Mouse (Mus musculus): ENCODE results near the gene Epdr1. TPM values are rescaled to one million over a fixed set of nuclear protein-coding genes. Genes with fewer than 3 reads are reported as not detected.
A peak's percentile ranks its signal among the peaks of the same experiment; 100 is the strongest.
"Not testable (repeated sequence)": the region's sequence is repeated elsewhere in the genome, so short reads cannot be mapped to it uniquely, and the experiment has no call there.

Gene Epdr1
- total RNA-seq, 2 experiments from 2014 or later, result 35.9 to 44.4 TPM

DNA sequence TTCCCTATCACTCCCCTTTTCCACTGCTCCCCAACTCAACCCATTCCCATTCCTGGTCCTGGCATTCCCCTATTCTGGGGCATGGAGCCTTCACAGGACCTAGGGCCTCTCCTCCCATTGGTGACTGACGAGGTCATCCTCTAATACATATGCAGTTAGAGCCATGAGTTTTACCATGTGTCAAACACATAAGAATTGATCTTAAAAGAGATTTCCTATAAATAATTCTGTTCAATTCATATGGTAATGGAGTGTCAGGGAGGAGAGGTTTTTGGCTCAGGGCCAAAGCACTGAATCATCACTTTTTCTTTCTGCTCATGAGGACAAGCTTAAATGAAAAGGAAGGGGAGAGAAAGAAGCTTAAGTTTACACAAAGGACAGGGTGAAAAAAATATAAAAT, 7.4 kb downstream of the Epdr1 start:
- DNase-seq (ENCODE audit: low spot score in 2 of 2), result no peak

DNA sequence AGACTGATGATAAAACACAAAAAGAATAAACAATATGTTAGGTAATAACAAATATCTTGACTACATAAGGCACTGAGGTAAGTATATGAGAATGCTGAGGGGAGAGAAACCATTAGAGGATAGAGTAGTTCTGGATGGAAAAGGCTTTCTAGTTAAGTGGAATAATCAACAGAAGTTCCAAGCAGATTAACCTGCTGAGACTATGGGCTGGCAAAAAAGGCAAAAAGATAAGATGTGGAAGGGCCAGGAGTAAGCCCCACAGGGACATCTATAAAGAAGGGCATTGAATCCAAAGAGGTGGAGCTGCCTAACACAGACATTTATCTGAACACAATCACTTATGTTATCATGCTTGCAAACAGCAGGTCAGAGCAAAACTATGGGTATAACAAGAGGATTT, 11.6 kb downstream of the Epdr1 start:
- no peak for DNase-seq (ENCODE audit: low spot score in 2 of 2)

DNA sequence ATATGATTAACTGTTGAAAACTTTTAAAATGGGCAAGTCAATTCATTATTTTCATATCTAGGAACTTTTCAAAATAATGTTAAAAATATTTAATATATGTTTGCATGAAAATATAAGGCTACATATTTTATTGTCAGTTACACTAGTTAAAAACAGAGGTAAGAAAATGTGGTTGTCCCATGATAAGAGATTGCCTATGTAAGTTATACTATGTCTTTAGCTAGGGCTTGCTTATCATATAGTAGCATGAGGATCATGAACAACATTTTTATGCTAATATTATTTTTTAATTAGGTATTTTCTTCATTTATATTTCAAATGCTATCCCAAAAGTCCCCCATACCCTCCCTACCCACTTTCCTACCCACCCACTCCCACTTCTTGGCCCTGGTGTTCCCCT, 14.8 kb downstream of the Epdr1 start:
- DNase-seq (ENCODE audit: low spot score in 2 of 2), result no peak

DNA sequence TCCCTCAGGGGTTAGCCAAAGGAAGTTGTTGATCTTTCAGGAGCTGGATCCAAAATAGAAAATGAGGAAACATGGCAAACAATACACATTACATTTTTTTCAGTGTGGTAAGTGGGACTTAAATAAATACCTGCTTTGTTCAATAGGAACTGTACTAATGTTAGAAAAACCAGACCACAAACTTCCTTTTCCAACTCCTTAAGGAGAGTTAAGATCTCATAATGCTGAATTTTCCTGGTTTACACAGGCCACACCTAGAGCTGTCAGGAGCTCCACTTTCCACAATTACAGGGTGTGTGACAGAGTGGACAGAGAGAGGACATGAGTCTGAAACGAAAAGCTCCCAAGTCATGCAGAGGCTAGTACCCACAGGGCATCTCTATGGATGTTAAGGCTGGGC, 16.0 kb downstream of the Epdr1 start:
- no peak for DNase-seq (ENCODE audit: low spot score in 2 of 2)

DNA sequence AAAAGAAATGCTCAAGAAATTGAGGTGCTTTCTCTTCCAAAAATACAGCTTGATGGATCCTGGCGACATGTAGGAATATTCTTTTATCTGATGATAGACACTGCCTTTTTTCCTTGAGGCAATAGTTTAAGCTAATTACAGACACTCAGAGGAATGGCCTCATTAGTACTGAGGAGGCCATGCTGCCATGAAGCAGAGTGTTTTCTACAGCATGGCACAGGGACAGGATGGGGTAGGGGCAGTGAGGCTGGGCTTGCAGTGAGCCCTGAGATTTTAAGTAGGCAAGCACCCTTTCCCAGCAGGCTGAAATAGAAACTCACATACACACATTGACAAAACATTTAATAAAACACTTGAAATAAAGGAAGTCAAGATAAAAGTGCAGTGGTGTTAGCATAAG, 17.2 kb downstream of the Epdr1 start:
- no peak for DNase-seq (ENCODE audit: low spot score in 2 of 2)

DNA sequence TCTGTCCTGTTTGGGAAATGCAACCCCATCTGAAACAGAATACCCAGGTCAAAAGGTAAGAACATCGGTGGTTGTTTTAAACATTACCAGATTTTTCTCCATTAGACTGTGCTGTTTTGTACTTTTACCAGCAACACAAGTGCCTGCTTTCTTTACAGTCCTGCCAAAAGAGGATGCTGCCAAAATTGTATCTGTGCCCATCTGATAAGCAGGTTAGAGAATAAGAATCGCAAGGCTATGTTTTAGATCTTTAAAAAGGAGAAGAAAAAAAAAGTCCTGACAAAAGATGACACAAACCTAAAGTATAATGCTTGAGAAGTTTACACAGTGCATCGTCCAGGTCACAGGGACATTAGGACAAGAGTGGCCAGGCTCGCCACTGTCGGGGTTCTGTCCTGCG, 20.5 kb downstream of the Epdr1 start:
- DNase-seq (ENCODE audit: low spot score in 2 of 2), result no peak

DNA sequence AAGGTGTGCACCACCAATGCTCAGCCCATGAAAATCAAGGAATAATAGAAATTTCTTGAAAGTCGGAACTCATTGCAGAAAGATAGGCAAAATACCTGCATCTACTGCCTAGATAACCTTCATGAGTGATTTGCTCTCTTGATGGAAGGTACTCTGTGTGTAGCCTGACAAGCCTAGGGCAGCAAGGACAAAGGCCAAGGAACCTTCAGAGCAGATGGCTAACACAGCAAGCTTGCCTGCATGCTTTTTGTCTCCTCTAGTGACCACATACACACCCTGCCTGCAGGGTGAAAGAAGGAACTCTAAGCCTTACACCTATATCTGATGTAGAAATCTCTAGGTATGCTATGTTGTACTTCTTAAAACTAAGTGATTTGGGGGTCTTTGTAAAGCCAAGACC, 24.6 kb downstream of the Epdr1 start:
- no peak for DNase-seq (ENCODE audit: low spot score in 2 of 2)

DNA sequence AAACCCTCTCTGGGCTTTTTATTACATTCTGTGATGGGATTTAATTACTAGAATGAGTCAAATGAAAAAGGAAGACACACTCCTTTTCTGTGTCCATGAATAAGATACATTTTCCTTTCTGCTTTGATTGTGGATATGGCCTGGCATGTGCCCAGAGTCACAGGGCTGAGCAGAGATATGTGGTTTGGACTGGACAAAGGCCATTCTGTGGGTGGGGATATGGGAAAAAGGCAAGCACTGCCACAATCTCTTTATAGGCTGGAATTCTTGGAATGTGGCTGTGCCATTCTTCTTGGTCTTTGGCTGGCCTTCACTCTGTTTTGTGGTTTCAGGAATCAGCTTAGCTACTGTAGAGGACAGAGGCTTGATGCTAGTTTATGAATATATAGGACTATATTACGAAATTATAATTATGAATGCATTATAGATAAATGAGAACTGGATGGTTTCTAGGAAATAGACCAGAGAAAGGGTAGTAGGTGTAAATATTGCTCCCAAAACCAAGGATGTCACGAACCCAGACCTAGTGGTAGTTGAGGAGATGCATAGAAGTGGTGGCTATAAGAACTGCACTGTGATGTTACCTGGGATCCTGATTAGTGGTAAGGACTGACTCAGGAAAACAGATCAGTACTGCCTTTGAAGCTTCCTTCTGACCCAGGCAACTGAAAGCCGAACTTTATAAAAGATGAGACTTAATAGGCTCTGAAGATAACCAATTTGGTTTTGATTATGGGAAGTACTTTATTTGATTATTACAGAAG, 28.5 kb downstream of the Epdr1 start:
- DNase-seq (ENCODE audit: low spot score in 2 of 2), result no peak

DNA sequence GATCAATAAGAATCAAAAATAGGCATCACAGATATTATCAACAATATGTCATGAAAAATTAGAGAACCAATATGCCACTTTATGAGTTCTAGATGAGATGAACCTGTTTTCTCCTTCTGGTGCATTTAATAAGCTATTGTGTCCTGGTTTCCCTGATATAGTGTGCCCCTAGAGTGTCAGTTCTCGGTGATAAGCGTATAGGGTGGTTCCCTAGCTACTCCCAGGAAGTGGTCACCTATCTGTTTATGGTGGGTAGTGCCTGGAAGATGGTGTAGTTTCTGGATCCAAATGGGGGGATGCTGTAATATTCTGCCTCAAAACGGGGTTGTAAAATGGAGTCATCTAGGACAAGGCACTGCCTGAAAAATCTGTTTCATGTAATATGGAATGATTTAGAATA, 43.8 kb downstream of the Epdr1 start:
- DNase-seq (ENCODE audit: low spot score in 2 of 2), result no peak

DNA sequence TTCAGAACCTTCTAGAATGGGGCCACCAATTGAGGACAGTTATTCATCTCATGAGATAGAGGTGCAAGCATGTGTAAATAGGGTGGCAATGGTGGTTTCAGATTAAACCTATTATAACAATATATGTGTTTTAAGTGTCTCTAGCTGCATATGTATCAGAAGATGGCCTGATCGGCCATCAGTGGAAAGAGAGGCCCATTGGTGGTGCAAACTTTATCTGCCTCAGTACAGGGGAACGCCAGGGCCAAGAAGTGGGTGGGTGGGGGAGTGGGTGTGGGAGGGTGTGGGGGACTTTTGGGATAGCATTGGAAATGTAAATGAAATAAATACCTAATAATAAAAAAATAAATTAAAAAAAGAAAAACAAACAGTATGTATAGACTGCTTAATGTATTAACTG, 45.0 kb downstream of the Epdr1 start:
- not testable (repeated sequence) for DNase-seq (ENCODE audit: low spot score in 2 of 2)

DNA sequence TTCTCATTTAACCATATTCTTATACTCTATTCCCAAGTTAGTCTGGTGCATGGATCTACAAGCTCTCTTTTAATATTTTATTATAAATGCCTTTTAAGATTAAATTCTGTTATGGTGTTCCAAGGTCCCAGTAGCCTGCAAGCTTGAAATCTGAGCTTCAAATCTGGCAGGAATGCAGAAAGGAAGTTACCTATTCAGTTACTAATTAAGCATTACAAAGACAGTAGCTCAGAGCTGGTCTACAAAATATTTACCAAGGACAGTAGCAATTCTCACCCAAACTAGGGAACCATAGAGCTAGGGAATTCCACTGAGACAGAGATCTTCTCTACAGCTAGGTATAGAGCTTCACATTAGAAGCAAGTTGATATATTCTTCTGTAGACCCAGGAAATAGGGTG, 49.6 kb downstream of the Epdr1 start:
- not testable (repeated sequence) for DNase-seq (ENCODE audit: low spot score in 2 of 2)

DNA sequence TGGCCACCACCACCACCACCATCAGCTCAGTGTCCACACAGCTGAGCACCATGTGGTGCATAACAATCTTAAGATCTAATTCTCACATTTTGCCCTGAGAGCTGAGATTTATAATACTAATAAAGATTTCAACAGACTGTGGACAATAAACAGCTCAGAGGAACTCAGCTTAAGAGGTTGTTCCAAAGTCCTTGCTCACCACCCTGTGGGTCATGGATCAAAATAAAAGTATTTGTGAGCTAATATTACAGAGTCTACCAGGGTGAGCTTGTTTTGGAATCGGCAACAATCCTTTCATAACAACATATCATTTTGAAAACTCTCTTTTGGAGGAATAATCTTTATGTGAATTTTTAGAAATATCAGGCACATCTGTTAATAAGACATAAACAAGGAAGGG, 57.2 kb downstream of the Epdr1 start:
- DNase-seq (ENCODE audit: low spot score in 2 of 2), result no peak

DNA sequence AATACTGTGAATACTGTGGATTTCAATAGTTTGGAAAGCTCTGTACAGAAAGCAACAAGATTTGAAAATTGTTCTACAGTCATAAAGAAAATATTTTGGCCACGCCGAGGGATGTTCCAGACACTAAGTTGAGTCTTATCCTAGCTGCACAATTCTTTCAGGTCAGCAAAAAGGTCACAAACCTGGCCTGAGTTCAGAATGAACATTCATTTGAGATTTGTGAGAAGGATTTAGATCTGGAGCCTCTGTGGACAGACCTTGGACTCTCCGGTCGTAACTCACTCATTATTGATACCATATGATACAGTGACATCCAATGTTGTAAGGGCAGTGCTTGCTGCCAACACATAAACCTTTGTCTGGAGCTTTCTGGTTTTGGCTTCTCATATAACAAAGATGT, 64.3 kb downstream of the Epdr1 start:
- peak in 1 of 2 experiments; percentile 45 for DNase-seq (ENCODE audit: low spot score in 2 of 2)

Other genes starting within 250 kb of the Epdr1 start
- gene Stard3nl, start 224.1 kb downstream of the Epdr1 start, total RNA-seq (2021), result 10 to 100 TPM; 22.2 to 25.0 TPM
- gene Sfrp4, start 3.2 kb upstream of the Epdr1 start, total RNA-seq (2021), result 10 to 100 TPM; 44.5 to 45.8 TPM
- gene Nme8, start 77.9 kb upstream of the Epdr1 start, total RNA-seq (2021), result not detected
- under 1 TPM; 0.29 to 0.32 TPM for gene Gpr141, start 204.3 kb upstream of the Epdr1 start, total RNA-seq (2021)

Data from gastrocnemius, postnatal 4 days (tissue).